Mouse (Mus musculus): Measurements from ENCODE around the gene 1700057G04Rik.

The 1700057G04Rik gene

DNA sequence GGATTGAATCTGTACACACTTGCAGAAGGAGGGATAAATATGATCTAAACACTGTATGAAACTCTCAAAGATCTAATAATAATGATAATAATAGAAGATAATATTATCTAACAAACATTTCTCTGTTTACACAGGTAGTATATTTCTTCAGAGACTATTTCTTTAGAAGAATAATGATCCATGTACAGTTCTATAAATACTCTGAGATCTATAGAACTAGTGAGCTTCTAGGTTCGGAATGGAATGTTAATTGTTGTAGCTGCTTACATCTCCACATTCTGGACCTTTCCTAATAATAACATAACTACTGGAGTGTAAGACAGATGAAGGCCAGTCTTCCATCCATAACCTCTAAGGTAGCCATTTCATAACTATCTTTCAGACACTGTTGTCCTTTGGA lies at the start of gene 1700057G04Rik:
TSS of gene 1700057G04Rik (plus strand) at position 301 of the 400 bp plus-strand sequence.
- no peak for DNase-seq (ENCODE audit: extremely low read depth, low read depth, low spot score)

DNA sequence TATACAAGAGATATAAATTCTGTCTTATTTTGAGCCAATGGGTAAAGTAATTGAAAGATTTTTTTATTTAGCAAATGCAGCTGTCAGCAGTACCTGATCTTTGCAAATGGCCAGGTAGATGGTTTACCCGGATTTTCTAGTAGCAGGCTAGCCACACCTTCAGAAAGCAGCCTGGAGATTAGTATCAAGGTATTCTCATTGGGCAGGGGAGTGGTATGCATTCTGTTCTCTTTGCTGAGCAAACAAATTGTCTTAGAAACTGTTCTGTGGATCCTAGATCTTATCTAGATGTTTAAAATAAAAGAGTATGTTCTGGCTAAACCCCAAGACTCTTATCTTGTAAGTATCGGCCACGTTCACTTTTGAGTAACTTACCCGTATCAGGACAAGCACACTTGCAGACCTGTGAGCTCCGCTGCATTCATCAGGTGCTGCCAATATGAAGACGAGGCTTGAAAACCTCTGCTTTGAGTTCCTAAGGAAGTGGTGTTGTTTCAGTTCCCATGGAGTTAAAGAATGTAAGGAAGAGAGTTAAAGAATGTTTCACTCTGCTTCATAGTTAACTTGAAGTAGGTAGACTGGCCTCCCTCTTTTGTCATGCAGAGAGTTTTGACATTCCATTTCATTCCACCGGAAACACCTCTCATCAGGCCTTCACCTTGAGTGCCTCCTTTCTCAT lies 48.6 kb upstream of the 1700057G04Rik start:
- DNase-seq (ENCODE audit: extremely low read depth, low read depth, low spot score): no peak

DNA sequence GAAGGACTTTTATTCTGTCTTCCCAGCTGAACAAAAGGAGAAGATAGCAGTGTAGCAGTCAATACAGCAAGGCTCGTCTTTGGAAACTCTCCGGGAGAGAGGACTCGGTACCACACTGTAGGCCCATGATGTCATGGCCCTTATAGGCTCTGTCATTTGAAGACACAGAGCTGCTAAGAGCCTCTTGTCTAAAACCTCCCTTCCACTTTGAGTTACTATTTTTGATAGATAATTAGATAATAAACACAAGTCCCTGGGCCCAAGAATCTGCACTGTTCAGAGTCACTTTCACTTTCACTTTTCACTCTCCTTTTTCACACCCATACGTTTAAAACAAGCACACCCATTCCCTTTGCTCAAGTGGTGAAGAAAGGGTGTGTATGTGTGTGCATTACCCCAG lies 43.5 kb upstream of the 1700057G04Rik start:
- DNase-seq (ENCODE audit: extremely low read depth, low read depth, low spot score): no peak

DNA sequence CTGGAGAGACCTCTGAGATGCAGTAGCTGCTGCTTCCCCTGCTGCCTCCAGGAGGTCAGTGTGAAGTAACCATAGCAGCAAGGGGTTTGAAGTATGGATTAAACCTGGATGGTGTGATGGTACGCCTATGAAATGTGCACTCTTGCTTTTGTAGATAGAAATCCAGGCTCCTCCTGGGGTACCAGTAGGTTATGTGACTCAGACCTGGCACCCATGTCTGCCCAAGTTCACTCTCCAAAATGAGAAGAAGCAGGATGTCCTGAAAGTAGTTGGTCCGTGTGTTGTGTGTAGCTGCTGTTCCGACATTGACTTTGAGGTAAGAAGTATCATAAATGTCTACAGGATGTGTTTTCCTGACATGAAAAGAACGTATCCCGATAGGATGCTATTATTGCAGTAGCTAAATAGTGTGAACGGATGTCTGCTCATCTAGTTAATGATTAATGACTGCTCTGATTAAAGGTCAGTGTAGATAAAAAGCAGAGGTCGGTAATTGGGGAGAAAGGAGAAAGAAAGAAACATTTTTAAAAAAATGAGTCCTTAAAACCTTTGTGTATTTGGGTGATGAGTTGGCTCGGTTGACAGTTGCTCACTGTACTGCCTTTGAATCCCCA lies 42.5 kb upstream of the 1700057G04Rik start:
- DNase-seq (ENCODE audit: extremely low read depth, low read depth, low spot score): no peak

DNA sequence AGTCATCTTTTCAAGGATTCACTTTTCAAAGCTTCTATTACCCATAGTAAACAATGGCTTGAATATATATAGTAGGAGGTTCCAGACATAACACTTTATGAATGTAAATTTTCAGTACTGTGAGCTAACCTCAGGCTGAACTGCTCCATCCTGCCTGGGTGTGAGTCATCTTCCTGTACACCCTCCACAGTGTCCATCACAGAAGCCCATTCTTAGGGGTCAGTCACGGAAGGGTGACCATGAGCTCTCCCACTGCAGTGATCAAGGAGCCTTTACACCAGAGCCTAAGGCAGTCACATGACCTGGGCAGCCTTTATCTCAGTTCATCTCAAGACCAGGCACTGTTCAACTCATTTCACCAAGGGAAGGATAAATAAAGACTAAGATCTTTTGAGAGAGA lies 41.4 kb upstream of the 1700057G04Rik start:
- DNase-seq (ENCODE audit: extremely low read depth, low read depth, low spot score): no peak

DNA sequence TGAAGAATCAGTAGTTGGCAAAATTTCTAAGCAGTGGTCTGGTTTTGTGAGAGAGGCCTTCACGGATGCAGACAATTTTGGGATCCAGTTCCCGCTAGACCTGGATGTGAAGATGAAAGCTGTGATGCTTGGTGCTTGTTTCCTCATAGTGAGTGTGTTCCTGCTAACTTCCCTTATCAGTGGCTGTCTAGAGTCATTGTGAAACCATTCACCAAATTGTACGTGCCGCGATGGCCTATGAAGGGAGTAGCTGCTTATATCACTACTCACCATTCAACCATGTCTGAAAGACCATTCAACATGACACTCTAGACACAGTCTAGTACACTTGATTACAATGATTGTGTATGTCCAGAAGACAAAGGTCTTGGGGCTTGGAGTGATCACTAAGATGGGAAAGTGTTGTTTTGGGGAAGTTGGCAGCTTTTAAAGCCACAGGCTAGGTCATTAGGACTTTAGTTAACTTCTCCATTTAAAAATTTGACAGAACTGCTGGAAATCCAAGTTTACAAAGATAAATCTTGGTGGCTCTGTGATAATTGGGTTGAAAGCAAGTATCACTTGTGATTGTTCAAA lies 39.3 kb upstream of the 1700057G04Rik start:
- DNase-seq (ENCODE audit: extremely low read depth, low read depth, low spot score): no peak

DNA sequence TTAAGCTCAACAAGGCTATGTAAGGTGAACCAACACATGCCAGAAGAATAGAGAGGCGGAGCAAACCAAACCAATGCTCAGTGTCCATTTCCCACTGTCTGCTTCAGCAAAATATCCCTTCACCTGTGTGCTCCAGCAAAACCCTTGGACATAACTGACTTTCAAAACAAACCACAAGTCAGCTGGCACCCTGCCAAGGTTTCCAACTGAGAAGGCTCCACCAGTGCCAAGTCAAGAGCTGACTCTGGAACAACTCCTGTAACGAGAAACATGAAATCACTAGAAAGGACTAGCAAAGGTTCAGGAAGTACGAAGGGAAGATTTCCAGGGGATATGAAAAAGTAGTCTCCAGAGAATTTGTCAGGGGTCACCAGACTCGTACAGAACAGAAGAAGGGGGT lies 38.2 kb upstream of the 1700057G04Rik start:
- DNase-seq (ENCODE audit: extremely low read depth, low read depth, low spot score): no peak

DNA sequence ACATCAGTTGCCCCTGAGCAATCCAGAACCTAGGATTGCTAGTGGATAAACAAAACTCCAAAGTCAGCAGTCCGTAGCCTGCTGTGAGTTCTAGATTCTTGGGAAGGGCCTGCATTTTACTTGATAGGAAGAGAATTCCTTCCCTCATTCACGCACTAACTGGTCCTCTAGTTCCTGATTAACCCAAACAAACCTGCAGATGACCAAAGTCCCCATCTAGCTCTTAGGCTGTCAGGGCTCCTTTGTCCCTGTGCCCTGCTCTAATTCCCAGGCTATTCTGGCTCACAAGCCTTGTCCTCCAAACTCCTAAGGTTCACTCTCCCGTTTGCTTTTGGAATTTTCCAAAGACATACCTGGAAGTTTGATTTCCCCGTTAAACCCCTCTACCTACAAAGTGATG lies 36.5 kb upstream of the 1700057G04Rik start:
- DNase-seq (ENCODE audit: extremely low read depth, low read depth, low spot score): no peak

DNA sequence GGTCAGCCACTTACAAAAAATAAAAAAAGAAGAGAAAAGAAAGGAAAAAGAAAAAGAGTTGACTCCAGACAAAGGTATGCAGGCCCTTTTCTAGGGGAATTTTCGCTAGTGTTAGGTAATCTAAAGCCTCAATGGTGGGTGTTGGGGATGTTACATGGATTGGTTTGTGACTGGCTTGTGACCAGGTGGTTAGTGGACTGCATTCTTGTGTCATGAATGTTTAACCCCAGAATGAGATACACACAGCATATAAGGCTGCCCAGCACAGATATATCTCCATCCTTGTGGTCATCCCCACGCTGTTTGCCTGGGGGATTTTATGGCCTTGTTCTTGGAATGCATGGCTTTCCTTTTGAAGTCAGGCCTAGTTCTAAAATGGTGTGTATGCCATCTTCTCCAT lies 35.9 kb upstream of the 1700057G04Rik start:
- no peak for DNase-seq (ENCODE audit: extremely low read depth, low read depth, low spot score)

DNA sequence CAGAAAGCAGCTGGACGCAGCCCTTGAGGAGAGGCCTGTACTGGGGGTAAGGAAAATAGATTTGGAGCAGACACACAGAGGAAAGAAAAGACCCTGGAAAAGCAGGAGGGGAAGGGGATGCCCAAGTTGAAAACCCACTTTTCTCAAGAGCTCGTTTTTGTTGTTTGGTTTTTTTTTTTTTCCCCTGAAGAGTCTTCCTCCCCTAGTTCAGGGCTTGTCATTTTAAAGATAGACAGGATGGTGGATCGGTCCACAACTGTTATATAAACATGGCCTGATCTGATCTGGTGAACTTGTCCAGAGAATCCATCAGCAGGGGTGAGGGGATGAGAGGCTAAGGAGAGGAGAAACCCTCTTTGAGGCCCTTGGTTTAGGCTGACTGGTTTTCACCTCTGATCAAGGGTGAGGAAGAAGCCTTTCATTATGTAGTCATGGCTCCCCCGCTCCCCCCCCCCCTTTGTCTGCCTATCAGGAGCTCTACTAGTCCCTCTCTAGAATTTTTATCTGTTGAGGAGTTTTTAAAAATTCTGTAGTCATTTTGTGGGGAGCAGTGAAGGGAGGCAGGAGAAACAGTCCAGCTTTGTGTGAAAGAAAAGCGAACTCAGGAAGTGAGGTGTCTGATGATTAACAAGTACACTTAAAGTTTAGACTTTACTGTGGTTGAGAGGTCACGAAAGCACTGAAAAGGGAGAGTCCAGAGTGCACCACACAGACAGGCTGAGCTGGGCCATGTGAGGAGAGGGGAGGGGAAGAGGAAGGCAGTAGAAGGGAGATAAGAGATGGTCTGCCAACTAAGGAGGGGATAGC lies 35.0 kb upstream of the 1700057G04Rik start:
- no peak for DNase-seq (ENCODE audit: extremely low read depth, low read depth, low spot score)

DNA sequence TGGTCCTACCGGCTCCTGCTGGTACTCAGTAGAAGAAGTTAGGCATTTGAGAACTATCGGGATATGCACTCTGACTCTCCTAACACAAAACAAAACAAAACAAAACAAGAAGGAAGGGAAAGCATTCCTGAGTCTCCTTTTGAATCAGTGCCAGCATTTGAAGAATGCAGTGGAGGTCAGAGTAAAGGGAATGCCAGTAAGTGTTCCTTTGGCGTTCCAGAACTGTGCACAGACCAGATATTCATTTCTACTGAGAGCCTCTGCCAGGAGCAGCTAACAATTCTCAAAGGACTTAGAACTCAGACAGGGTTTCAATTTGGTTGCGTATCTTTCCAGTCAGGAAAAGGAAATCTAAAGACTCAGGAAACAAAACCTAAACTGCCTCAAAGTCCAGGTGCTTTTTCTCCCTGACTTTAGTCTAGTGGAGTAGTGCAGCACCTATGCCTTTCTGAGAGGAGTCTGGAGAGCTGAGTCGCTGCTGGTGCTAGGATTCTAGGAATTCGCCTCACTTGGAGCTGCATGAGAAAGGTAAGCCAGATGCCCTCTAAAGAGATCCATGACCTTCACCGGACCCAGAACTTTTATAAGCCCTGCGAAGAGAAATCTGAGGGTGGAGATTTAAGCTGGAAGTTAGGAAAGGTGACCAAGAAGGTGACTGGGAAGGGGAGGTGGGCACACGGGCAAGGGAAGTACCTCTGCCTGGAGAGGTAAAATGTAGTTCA lies 33.5 kb upstream of the 1700057G04Rik start, which contains the start of gene Plscr2:
TSS of gene Plscr2 (plus strand) at position 117 of the 722 bp plus-strand sequence.
- no peak for DNase-seq (ENCODE audit: extremely low read depth, low read depth, low spot score)

DNA sequence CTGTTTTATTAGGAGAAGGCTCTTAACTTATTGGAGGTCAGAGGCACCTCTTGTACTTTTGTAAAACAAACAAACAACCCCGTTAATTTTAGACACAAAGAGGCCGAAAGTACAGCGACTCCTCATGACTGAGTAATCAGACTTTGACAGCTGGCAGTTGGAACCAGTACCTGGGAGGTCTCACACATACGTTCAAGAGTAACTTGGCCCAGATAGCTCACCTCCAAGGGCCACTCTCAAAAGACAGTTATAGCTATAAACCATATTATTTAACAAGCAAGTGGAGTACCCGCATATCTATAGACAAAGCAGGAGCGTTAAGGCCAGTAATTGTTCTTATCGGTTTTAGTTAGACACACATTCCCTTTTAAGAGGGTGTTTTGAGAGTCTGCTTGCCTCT lies 32.8 kb upstream of the 1700057G04Rik start:
- DNase-seq (ENCODE audit: extremely low read depth, low read depth, low spot score): no peak

DNA sequence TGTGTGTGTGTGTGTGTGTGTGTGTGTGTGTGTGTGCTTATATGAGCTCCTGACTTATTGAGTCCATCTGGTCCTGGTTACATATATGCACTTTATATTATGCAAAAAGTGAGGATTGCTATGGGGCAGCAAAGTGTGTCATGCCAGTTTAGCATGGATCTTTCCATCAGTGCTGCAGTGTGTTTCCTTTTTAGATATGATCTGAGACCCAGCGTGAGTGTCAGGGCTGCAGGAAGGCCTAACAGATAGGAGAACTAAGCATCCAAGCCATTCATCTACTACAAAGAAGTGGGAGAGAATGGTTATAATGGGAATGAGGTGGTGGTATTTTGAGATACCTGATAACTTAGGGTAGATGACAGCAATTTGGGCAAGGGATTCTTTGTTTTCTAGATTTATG lies 29.1 kb upstream of the 1700057G04Rik start:
- no peak for DNase-seq (ENCODE audit: extremely low read depth, low read depth, low spot score)

DNA sequence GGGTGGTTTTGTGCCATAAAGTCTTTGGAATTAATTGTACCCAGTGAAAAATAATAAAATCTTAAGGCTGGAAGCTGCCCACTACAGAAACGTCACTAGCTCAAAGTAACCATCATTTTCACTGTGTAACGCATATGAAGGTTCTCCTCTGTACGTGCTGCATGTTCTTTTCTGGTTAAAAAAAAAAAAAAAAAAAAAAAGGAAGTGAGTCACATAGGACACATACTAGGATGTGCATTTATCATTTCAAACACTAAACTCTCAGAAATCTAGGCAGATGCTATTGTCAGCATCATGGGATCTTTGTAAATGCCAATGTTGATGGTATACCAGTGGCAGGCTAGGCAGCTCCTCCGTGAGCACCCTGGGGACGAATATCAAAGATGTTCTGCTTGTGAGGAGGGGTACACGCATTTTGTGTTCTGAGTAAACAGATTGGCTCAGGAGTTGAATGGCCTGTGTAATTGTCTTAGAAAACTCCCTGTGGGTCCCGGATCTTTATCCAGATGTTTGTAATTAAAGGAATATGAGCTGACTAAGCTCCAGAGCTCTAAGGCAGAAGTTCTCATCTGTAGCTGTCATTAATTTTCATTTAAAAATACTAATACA lies 26.5 kb upstream of the 1700057G04Rik start:
- DNase-seq (ENCODE audit: extremely low read depth, low read depth, low spot score): no peak

DNA sequence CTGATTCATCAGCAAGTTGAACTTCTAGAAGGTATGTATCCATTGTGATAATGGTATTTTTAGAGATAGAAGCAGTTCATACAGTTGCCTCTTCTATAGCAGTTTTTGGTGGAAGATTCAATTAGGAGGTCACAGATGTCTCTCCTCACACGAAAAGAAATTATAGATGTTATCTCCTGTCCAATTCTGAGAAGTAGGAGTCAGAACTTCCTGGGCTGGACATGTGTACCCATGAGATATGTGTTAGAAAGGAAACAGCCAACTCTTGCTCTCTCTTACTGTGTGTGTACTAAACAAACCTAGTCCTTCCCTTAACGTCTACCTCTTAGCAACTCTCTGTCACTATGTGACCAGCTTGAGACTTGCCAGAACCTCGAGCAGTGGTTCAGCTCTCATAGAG lies 19.5 kb upstream of the 1700057G04Rik start:
- DNase-seq (ENCODE audit: extremely low read depth, low read depth, low spot score): no peak

DNA sequence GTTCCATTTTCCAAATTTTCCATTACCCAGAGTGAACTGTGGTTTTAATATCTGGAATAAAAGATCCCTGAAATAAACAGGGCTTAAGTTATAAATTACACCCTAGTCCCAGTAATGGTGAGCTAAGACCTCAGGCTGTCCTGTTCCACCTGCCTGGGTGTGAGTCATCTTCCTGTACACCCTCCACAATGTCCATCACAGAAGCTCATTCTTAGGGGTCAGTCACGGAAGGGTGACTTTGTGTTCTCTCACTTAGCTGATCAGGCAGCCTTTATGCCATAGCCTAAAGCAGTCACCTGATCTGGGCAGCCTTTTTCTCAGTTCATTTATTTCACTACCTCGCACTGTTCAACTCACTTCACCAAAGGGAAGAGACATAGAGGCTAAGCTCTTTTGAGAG lies 17.0 kb upstream of the 1700057G04Rik start:
- no peak for DNase-seq (ENCODE audit: extremely low read depth, low read depth, low spot score)

DNA sequence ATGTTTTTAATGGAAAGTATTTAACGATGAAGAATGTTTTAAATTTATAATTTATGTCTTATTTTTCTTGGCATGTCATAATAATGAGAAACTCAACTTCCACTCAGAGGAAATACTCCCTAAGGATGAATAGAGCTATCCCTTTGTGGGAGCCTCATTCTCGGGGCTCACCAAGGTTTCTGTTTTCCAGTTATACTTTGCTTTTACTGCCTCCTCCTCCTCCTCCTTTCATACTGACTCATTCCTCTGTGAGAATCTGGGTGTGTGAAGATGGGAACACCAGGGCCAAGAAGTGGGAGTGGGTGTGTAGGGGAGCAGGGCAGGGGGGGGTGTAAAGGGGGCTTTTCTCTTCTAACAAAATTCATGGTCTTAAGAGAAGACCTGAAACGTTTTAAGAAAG lies 16.3 kb upstream of the 1700057G04Rik start:
- DNase-seq (ENCODE audit: extremely low read depth, low read depth, low spot score): no peak

DNA sequence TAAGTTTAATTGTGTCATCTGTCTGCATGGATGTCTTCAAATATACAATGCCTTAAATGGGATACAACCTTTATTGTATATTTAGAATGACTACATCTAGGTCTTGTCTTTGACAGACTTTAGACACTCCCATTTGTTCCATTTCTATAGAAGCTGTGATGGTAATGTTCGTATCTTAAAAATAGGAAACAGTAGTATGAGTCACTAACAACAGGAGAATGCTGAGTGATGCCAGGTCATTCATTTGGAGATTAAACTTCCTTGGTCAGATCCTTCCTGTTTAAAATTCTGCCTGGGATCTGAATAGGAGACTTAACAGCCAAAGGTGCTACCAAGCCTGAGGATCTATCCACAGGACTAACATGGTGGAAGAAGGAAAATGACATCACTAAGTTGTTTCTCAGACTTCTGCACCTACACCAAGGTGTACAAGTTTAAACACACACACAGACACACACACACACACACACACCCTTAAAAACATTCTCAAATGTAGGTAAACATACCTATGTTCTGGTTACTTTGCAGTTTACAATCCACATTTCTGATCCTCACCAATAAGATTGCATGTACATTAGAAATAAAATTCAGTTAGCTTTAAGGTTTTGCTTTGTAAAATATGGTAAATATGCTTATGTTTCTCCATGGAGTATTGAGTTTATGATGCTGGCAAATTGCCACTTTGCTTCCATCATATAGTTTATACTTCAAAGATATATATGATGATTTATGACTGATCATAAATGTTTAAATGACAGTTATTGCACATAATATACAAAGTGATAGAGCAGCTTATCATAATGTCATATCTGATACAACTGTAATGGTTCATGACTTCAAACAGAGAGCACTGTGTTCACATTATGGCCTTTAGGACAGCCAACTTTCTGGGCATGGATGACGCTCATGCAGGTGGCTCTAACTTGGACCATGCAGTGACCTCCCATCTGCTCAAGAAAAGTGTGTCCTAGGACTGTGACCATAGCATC lies 15.3 kb upstream of the 1700057G04Rik start:
- no peak for DNase-seq (ENCODE audit: extremely low read depth, low read depth, low spot score)

DNA sequence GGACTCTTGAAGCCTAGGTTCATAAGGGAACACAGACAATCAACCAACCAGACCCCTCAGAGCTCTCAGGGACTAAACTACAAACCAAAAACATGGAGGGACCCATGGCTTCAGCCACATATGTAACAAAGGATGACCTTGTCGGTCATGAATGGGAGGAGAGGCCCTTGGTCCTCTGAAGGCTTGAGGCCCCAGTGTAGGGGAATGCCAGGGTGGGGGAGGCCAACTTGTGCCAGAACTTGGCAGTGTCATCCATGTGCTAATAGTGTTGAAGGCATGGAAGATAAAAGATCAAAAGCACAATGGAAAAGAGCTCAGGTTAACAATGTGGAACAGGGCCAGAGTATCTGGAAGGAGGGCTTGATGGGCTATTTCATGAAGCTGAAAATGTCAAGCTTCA lies 10.9 kb upstream of the 1700057G04Rik start:
- no peak for DNase-seq (ENCODE audit: extremely low read depth, low read depth, low spot score)
